Mouse (Mus musculus) frontal cortex, postnatal 14 days (tissue): ENCODE measurements around the gene 4930535I16Rik.
"Not testable (repeated sequence)": the region's sequence is repeated elsewhere in the genome, so short reads cannot be mapped to it uniquely, and the experiment has no call there.

Experiments used
- DNase-seq, 2 experiments: peaks; one replicate each; pipeline ENCODE4 v3.0.0; 2022; ENCODE audit warnings: low spot score in 2 of 2

4930535I16Rik gene

GRCm38 (mm10) chr4:123917548-123918140 lies at the start of gene 4930535I16Rik:
4930535I16Rik (minus strand) TSS chr4:123918022.
- no peak for DNase-seq

- DNase-seq = no peak
Observed at GRCm38 (mm10) chr4:123962721-123963120, 44.9 kb upstream of the 4930535I16Rik start.

- no peak for DNase-seq
Observed at GRCm38 (mm10) chr4:123960955-123961354, 43.1 kb upstream of the 4930535I16Rik start.

GRCm38 (mm10) chr4:123957891-123958290 lies 40.1 kb upstream of the 4930535I16Rik start:
- DNase-seq = no peak

GRCm38 (mm10) chr4:123957492-123957808 lies 39.6 kb upstream of the 4930535I16Rik start:
- no peak for DNase-seq

GRCm38 (mm10) chr4:123956703-123957491 lies 39.1 kb upstream of the 4930535I16Rik start:
- DNase-seq = peak; percentile 42 to 72

- no peak for DNase-seq
Observed at GRCm38 (mm10) chr4:123952059-123952458, 34.2 kb upstream of the 4930535I16Rik start.

GRCm38 (mm10) chr4:123949649-123950048 lies 31.8 kb upstream of the 4930535I16Rik start:
- DNase-seq = no peak

GRCm38 (mm10) chr4:123948901-123949300 lies 31.1 kb upstream of the 4930535I16Rik start:
- DNase-seq = no peak

- no peak for DNase-seq
Observed at GRCm38 (mm10) chr4:123947149-123947548, 29.3 kb upstream of the 4930535I16Rik start.

- no peak for DNase-seq
Observed at GRCm38 (mm10) chr4:123946701-123947100, 28.9 kb upstream of the 4930535I16Rik start.

GRCm38 (mm10) chr4:123940878-123941277 lies 23.1 kb upstream of the 4930535I16Rik start:
- DNase-seq = not testable (repeated sequence)

- DNase-seq = peak; percentile 38 to 83
Observed at GRCm38 (mm10) chr4:123939838-123940237, 22.0 kb upstream of the 4930535I16Rik start.

- DNase-seq = no peak
Observed at GRCm38 (mm10) chr4:123936059-123936458, 18.2 kb upstream of the 4930535I16Rik start.

- DNase-seq = no peak
Observed at GRCm38 (mm10) chr4:123934306-123934705, 16.5 kb upstream of the 4930535I16Rik start.

- no peak for DNase-seq
Observed at GRCm38 (mm10) chr4:123929994-123930393, 12.2 kb upstream of the 4930535I16Rik start.

- DNase-seq = no peak
Observed at GRCm38 (mm10) chr4:123927961-123928360, 10.1 kb upstream of the 4930535I16Rik start.

- no peak for DNase-seq
Observed at GRCm38 (mm10) chr4:123921055-123921565, 3.3 kb upstream of the 4930535I16Rik start.

GRCm38 (mm10) chr4:123918851-123919250 lies 1.0 kb upstream of the 4930535I16Rik start:
- DNase-seq = no peak

GRCm38 (mm10) chr4:123916748-123917547 lies 874 bp downstream of the 4930535I16Rik start, which contains the start of gene Rragc:
Rragc (plus strand) TSS chr4:123917446.
- peak; percentile 99 to 100 for DNase-seq

GRCm38 (mm10) chr4:123912431-123912830 lies 5.4 kb downstream of the 4930535I16Rik start:
- DNase-seq = no peak

- DNase-seq = no peak
Observed at GRCm38 (mm10) chr4:123911503-123911902, 6.3 kb downstream of the 4930535I16Rik start.
